Mouse (Mus musculus) midbrain, embryonic 14.5 days (tissue): Measurements from ENCODE around the gene Gpkow. TPM values are rescaled to one million over a fixed set of nuclear protein-coding genes. Genes with fewer than 3 reads are reported as not detected.
A peak's percentile ranks its signal among the peaks of the same experiment; 100 is the strongest.

Experiments used
- ATAC-seq: fragments of 200-750 bp; cut with Nextera tagmentation; 2 replicates; pipeline ENCODE4 v1.8.0; 2017; ENCODE audit warnings: moderate number of reproducible peaks, moderate library complexity; ENCODE audit not compliant: low FRiP score, low TSS enrichment
- DNase-seq: peaks from one replicate; pipeline ENCODE4 v3.0.0-alpha.2; 2015
- H3K27ac ChIP-seq: fragments of 300-500 bp; sonication (generic); replicated peaks from 2 replicates; pipeline ENCODE4 v1.5.1; 2014; ENCODE audit warnings: mild to moderate bottlenecking, low read depth, low read length, moderate library complexity
- H3K27me3 ChIP-seq: fragments of 300-500 bp; sonication (generic); 2 replicates; pipeline ENCODE4 v1.6.1; 2014; ENCODE audit warnings: low read length, control low read depth, mixed read lengths; ENCODE audit not compliant: control insufficient read depth, insufficient read depth
- H3K36me3 ChIP-seq: fragments of 300-500 bp; sonication (generic); 2 replicates; pipeline ENCODE4 v1.6.1; 2014; ENCODE audit warnings: low read length, control low read depth; ENCODE audit not compliant: control insufficient read depth, insufficient read depth
- H3K4me1 ChIP-seq: fragments of 300-500 bp; sonication (generic); 2 replicates; pipeline ENCODE4 v1.6.1; 2014; ENCODE audit warnings: mild to moderate bottlenecking, antibody characterized with exemption, low read length, control low read depth; ENCODE audit not compliant: control insufficient read depth, insufficient read depth
- H3K4me2 ChIP-seq: fragments of 300-500 bp; sonication (generic); 2 replicates; pipeline ENCODE4 v1.6.1; 2014; ENCODE audit warnings: mild to moderate bottlenecking, low read length, moderate library complexity
- H3K4me3 ChIP-seq: fragments of 300-500 bp; sonication (generic); replicated peaks from 2 replicates; pipeline ENCODE4 v1.5.1; 2014; ENCODE audit warnings: low read depth, low read length
- H3K9ac ChIP-seq: fragments of 300-500 bp; sonication (generic); replicated peaks from 2 replicates; pipeline ENCODE4 v1.6.1; 2014; ENCODE audit warnings: mild to moderate bottlenecking, low read length, moderate library complexity
- H3K9me3 ChIP-seq: fragments of 300-500 bp; sonication (generic); 2 replicates; pipeline ENCODE4 v1.6.1; 2016; ENCODE audit warnings: low read length, control low read depth, mixed read lengths; ENCODE audit not compliant: control insufficient read depth
- WGBS: fragments of 180-500 bp; shearing (Covaris S2); extraction: QIAGEN DNeasy Blood & Tissue Kit; methylation state at CpG from one replicate; pipeline ENCODE4 v1.1.7; 2014; 5-methylcytosine and 5-hydroxymethylcytosine counted together
- polyA plus RNA-seq: library from polyadenylated mRNA; unstranded; fragments of >200 nt; fragmentation: Nextera tagmentation; extraction: Ambion mirVana; gene quantifications from 2 replicates; pipeline ENCODE4 v1.2.1, GENCODE M21; 2014

Gene Gpkow
- 39.3 and 53.8 TPM in 2 replicates for polyA plus RNA-seq

- H3K27me3 ChIP-seq = no peaks in the 10 kb centered on the region
- 20% methylated on average over 33 of the region's 33 CpGs for WGBS
- no peaks in the 10 kb centered on the region for H3K4me1 ChIP-seq
- ATAC-seq = peak; percentile 95
- peaks cover 9% of the 10 kb centered on the region; the same call in 1 of the 2 replicates for H3K36me3 ChIP-seq
- H3K4me3 ChIP-seq = peak within 1 kb of the TSS; percentile 50
- peak within 1 kb of the TSS; percentile 43; the same call in 1 of the 2 replicates for H3K9ac ChIP-seq
- peak; percentile 94 for DNase-seq
- H3K27ac ChIP-seq = no peak within 1 kb of the TSS
- H3K4me2 ChIP-seq = peak within 1 kb of the TSS; percentile 58
- no peaks in the 10 kb centered on the region for H3K9me3 ChIP-seq
Observed at GRCm38 (mm10) chrX:7696954-7697381, at the start of gene Gpkow. Gene Gpkow, plus strand, starts transcription at chrX:7697131.

- DNase-seq (peak; percentile 84), ATAC-seq (peak; percentile 94)
- Histone ChIP-seq H3K9me3 (no peaks in the 10 kb centered on the region), H3K4me3 (peak overlapping the region; percentile 31), H3K36me3 (peaks cover 24% of the 10 kb centered on the region), H3K9ac (no peak overlapping the region), H3K4me2 (peak overlapping the region; percentile 50), H3K4me1 (no peaks in the 10 kb centered on the region), H3K27me3 (no peaks in the 10 kb centered on the region), H3K27ac (peak overlapping the region; percentile 75; the same call in 1 of the 2 replicates)
- WGBS = 17% methylated on average over 25 of the region's 25 CpGs
Observed at GRCm38 (mm10) chrX:7648671-7649304, 48.1 kb upstream of the Gpkow start.

GRCm38 (mm10) chrX:7657221-7657639, 39.7 kb upstream of the Gpkow start, which contains the start of gene Prickle3:
Gene Prickle3, plus strand, starts transcription at chrX:7657260.
- no peaks in the 10 kb centered on the region for H3K9me3 ChIP-seq
- no peaks in the 10 kb centered on the region for H3K27me3 ChIP-seq
- H3K4me3 ChIP-seq = 0 out of 2 replicates have a peak within 1 kb of the TSS, but pooled peaks have one; percentile 7
- 15% methylated on average over 26 of the region's 26 CpGs for WGBS
- ATAC-seq (no peak), DNase-seq (no peak)
- 0 out of 2 replicates have a peak, but pooled peaks cover under 1% of the 10 kb centered on the region for H3K36me3 ChIP-seq
- H3K9ac ChIP-seq = no peak within 1 kb of the TSS
- no peak within 1 kb of the TSS for H3K27ac ChIP-seq
- H3K4me1 ChIP-seq = 0 out of 2 replicates have a peak, but pooled peaks cover 4% of the 10 kb centered on the region
- peak within 1 kb of the TSS; percentile 40 for H3K4me2 ChIP-seq

- Histone ChIP-seq H3K27me3 (no peaks in the 10 kb centered on the region), H3K4me2 (peak overlapping the region; percentile 8; the same call in 1 of the 2 replicates), H3K27ac (no peak overlapping the region), H3K4me1 (0 out of 2 replicates have a peak, but pooled peaks cover 4% of the 10 kb centered on the region), H3K4me3 (no peak overlapping the region), H3K36me3 (no peaks in the 10 kb centered on the region), H3K9ac (no peak overlapping the region), H3K9me3 (no peaks in the 10 kb centered on the region)
- ATAC-seq (no peak), DNase-seq (no peak)
- WGBS = 17% methylated on average over 15 of the region's 15 CpGs
Observed at GRCm38 (mm10) chrX:7658031-7658784, 38.7 kb upstream of the Gpkow start.

- 62% methylated on average over 11 of the region's 11 CpGs for WGBS
- no peak for DNase-seq
- H3K9me3 ChIP-seq = no peaks in the 10 kb centered on the region
- no peaks in the 10 kb centered on the region for H3K27me3 ChIP-seq
- no peak for ATAC-seq
- no peaks in the 10 kb centered on the region for H3K36me3 ChIP-seq
- no peak overlapping the region for H3K9ac ChIP-seq
- H3K4me1 ChIP-seq = 0 out of 2 replicates have a peak, but pooled peaks cover 4% of the 10 kb centered on the region
- no peak overlapping the region for H3K27ac ChIP-seq
- no peak overlapping the region for H3K4me2 ChIP-seq
- no peak overlapping the region for H3K4me3 ChIP-seq
Observed at GRCm38 (mm10) chrX:7658785-7659589, 37.9 kb upstream of the Gpkow start.

GRCm38 (mm10) chrX:7661086-7661485, 35.8 kb upstream of the Gpkow start:
- Histone ChIP-seq H3K4me1 (0 out of 2 replicates have a peak, but pooled peaks cover 4% of the 10 kb centered on the region), H3K4me2 (no peak overlapping the region), H3K27ac (no peak overlapping the region), H3K36me3 (no peaks in the 10 kb centered on the region), H3K9me3 (no peaks in the 10 kb centered on the region), H3K9ac (no peak overlapping the region), H3K27me3 (no peaks in the 10 kb centered on the region), H3K4me3 (no peak overlapping the region)
- no peak for DNase-seq
- 81% methylated on average over 4 of the region's 4 CpGs for WGBS
- ATAC-seq = no peak

- Histone ChIP-seq H3K4me2 (no peak overlapping the region), H3K27ac (no peak overlapping the region), H3K27me3 (no peaks in the 10 kb centered on the region), H3K4me1 (0 out of 2 replicates have a peak, but pooled peaks cover 4% of the 10 kb centered on the region), H3K4me3 (no peak overlapping the region), H3K36me3 (no peaks in the 10 kb centered on the region), H3K9me3 (no peaks in the 10 kb centered on the region), H3K9ac (no peak overlapping the region)
- no peak for DNase-seq
- 82% methylated on average over 3 of the region's 3 CpGs for WGBS
- no peak for ATAC-seq
Observed at GRCm38 (mm10) chrX:7662936-7663335, 34.0 kb upstream of the Gpkow start.

- no peak overlapping the region for H3K27ac ChIP-seq
- WGBS = 87% methylated on average over 11 of the region's 11 CpGs
- no peaks in the 10 kb centered on the region for H3K4me1 ChIP-seq
- H3K4me2 ChIP-seq = no peak overlapping the region
- H3K9me3 ChIP-seq = no peaks in the 10 kb centered on the region
- H3K4me3 ChIP-seq = no peak overlapping the region
- no peaks in the 10 kb centered on the region for H3K27me3 ChIP-seq
- DNase-seq = no peak
- no peak for ATAC-seq
- H3K36me3 ChIP-seq = no peaks in the 10 kb centered on the region
- no peak overlapping the region for H3K9ac ChIP-seq
Observed at GRCm38 (mm10) chrX:7664791-7665190, 32.1 kb upstream of the Gpkow start.
